Mouse (Mus musculus) skeletal muscle tissue, adult 2 months (tissue): ENCODE data around the gene Smc1b.
"Not testable (repeated sequence)": the region's sequence is repeated elsewhere in the genome, so short reads cannot be mapped to it uniquely, and the experiment has no call there.

ENCODE experiments used
- DNase-seq: peaks from one replicate; pipeline ENCODE4 v3.0.0-alpha.2; 2012; ENCODE audit warnings: low read depth, low spot score

Gene Smc1b

DNA sequence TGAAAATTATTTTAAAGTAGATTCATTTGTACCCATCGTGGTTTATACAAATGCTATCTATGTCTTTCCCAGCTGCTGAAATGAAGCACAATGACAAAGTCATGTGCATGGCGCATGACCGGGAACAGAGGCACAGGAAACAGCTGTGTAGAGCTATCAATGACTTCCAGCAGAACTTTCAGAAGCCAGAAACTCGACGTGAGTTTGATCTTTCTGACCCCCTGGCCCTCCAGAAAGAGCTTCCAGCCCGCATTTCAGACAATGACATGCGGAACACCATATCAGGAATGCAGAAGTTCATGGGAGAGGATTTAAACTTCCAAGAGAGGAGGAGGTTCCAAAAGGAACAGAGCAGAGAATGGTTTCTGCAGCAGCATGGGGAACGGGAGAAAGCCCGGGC lies 3.4 kb upstream of the Smc1b start:
- DNase-seq = no peak

DNA sequence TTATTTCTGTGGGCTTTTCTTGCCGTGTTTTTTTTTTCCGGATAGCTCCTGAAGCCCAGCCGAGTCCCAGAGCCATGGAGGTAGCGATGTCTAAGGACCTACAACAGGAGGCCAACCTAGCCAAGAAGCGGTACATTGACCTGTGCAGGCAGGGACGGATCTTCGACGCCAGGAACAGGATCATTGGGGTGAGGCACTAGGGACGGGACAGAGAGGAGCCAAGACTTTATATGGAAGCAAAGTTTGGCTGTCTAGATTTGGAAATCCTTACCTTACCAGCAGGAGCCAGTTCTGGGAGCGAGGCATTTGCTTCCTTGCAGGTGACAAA lies 393 bp upstream of the Smc1b start:
- DNase-seq = no peak

DNA sequence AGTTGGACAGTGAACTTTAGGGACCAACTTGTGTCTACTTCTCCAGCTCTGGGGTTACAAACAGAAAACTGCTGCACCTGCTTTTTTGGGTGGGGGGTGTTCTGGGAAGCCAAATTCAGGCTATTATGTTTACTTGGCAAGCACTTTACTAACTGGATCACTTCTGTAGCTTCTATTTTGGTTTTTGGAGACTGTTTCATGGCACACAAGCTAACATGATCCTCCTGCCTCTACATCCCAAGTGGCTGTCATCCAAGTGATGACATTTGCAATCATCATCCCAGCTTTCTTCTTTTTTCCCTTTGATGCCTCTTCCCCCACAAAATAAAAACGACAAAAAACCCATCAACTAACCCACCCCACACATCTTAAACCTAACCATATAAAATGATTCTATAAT lies 46.1 kb downstream of the Smc1b start:
- no peak for DNase-seq

DNA sequence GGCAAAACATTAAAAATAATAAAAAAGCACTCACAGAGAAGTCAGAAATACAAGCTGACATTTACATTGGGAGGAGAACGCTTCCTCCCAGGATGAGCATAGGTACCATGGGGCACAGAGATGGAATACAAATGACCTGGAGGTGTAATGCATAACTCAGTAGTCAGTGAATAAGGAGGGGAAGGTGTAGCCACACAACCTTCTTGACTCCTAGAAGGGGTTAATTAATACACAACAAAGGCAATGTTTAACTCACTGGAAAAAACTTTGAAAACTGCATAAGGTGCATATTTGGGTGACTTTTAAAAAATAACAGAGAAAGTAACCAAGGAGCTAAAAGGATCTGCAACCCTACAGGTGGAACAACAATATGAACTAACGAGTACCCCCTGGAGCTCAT lies 59.1 kb downstream of the Smc1b start:
- DNase-seq = no peak

DNA sequence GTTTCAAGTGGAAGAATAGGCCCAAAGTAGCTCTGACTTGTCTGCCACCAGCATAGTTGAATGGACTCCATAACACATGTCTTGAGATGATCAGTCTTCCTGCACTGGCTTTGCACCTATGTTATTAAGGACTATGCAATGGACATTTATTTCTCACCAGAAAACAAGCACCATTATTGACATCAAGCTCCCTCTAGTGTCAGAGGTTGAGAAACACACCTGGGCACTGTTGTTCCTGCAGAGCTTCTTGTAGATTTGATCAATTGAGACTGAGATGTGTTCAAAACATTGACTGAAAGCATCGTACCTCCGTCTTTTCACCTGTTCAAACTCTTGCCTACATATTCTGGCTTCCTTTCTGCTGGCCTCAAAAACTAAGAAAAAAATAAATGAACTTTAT lies 61.2 kb downstream of the Smc1b start:
- DNase-seq = peak; percentile 36

DNA sequence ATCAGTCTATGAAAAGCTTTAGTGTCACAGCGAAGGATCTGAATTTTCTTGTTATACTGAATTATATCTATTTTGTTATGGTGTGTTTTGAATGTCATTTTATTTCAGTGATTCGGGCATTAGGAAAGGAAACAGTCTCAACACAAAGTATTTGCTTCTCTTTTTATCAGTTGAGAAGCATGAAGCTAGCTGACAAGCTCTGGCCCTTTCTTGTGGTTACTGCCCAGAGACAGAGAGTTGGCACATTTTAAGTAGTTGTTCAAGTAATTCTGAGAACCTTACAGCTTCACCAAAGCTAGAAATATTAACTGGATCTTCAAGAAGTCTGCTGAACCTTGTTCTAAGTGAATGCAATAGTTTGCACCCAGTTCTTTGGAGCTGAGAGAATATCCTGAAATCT lies 68.3 kb downstream of the Smc1b start:
- DNase-seq = no peak

DNA sequence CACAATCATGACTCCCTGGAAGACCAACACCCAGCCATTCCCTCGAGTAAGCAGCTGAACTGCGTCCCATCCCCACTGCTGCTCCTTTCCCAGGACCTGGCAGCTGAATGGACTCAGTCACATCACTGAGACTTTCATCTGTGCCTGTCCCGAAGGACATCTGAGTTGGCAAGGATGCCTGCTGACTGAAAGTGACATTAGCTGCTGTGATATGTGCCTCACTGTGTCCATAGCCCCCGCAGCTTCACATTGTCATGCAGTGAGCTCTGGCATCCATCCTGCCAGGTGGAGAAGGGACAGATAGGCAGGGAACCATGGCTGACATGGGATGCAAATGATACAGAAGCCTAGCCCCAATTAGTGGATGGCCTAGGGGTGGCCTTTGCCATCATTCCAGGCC lies 76.6 kb downstream of the Smc1b start:
- no peak for DNase-seq

DNA sequence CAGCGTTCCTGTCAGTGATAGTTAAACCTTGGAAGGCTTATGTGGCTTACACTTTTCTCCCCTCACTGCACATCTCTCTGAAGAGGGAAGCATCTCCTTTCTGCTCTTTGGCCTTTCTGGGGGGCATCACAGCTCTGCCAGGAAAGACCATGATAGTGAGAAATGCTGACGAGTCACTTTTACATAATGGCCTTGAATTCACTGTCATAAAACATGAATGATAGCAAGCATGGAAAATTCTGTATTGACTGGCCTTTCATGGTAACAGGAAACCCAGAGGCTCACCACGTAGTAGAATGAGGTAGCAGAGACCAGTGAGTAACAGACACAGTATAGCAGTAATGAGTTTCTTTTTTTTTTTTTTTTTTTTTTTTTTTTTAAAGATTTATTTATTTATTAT lies 77.7 kb downstream of the Smc1b start:
- no peak for DNase-seq

DNA sequence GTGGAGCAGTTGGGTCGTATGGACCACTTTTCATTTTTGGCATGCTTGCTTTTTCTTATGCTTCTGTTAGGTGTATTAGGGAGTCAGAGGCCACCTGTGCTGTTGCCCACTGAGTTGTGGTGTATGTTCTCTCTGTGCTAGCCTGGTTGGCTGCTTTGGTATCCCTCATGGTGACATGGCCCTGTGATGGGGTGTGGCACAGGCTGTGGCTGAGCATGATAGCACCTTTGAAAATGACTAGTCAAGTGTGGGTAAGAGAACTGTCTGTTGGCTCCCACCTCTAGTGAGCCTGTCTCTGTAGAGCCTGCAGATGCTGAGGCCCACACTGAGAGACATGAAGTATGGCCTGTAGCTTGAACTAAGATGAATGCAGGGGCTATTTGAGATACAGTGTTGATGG lies 82.0 kb downstream of the Smc1b start:
- no peak for DNase-seq

DNA sequence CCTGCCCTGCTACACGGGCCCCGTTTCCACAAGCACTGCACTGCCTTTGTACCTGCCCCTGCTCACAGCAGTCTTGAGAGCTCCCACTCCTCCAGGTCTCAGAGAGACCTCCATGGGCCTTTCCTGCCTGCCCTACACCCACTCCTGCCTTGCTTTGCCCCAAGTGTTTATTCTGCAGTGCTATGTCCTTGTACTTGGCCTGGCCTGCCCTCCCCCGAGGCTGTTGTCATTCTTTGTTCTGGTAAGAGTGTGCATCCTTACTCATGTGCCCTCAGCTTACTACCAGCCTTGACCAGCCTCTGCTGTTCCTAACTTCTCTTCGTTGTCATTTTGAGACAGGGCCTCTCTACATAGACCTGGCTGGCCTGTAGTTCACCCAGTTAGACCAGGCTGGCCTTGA lies 83.9 kb downstream of the Smc1b start:
- DNase-seq = no peak

DNA sequence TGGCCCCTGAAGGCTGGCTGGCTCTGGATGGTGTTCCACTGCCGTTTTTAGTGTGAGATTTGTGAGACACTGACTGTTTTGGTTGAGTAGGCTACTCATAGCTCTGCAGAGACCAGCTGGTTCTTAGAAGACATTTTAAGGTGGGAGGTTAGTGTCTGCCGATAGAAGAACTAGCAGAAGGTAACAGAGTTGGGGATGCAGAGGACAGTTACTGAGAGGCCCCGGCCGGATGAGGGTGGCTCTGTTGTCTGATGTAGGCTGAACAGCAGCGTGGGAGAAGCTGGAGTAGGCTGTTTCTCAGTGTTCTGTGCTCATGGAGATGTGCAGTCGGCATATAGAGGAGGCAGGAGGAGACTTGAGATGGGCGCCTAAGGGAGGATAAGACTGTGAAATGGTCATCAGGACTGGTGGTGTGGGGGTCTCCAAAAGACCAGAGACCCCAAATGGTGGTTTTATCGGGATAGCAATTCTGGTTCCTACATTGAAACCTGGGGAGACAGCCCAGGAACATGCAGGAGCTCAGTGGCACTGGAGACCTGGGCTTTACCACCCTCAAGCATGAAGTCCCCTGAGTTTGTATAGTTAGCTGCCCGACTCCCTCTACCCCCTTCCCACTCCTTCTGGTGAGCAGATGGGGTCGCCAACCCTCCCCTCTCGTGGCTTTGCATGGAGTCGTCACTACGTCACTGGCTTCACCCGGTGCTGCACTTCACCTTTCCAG lies 85.4 kb downstream of the Smc1b start:
- DNase-seq = no peak

DNA sequence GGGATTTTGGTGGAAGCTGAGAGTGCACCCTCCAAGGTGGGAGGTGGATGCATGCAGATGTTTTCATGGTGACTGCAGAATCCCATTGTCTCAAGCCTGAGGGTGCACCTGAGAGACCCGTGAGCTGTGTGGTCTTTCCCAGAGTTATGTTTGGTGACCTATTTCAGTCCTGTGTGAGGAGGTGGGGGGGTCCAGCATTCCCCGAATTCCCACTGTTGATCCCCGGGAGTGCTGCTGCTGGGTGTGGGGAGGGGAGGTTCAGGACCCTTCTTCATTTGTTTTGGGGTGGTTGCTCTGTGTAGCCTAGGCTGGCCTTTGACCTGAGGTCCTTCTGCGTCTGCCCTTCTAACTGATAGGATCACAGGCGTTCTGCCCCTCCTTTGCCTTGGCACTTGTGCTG lies 88.0 kb downstream of the Smc1b start:
- no peak for DNase-seq

DNA sequence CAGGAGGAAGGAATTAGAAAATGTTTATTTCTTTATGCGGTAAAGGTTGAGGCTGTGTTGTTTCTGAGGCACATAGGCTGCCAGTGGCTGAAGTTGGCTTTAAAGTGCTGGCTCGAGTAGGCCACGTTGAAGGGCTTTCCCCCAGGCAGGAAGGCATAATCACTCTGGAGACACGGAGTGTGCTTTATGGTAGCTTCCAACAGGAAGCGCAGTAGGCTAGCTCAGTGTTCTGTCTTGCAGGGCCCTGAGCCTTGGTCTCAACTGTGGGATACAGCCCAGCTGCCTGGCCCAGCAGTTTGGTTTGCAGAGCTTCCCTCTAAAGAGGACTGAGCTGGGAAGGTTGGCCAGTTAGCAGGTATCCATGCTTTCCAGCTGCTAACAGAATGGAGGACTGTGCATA lies 88.6 kb downstream of the Smc1b start:
- no peak for DNase-seq

DNA sequence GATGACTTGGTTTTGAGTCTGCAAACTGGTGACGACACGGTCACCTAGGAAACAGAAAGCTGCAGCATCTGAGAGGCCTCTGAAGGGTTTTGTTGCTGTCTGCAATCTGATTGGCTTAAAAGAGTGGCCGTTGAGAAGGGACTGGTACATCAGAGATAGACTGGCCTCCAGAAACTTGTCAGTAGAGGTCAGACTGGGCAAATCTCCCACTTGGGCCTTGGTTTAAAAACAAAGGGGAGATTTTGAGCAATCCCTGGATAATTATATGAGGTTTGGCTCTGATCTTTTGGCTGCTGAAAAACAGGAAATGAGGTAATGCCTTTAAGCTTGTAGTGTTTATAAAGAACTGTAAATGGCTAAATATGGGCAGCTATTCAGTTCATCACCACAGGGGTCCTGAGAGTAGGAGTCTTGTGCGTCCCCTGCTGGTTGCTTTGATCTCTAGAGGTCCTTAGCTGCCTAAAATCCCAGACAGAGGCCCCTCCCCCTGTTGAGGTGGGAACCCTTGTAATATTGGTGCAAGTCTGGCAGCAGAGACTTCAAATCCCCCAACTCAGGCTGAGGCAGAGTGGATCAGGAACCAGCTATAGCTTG lies 89.3 kb downstream of the Smc1b start:
- DNase-seq = peak; percentile 69

DNA sequence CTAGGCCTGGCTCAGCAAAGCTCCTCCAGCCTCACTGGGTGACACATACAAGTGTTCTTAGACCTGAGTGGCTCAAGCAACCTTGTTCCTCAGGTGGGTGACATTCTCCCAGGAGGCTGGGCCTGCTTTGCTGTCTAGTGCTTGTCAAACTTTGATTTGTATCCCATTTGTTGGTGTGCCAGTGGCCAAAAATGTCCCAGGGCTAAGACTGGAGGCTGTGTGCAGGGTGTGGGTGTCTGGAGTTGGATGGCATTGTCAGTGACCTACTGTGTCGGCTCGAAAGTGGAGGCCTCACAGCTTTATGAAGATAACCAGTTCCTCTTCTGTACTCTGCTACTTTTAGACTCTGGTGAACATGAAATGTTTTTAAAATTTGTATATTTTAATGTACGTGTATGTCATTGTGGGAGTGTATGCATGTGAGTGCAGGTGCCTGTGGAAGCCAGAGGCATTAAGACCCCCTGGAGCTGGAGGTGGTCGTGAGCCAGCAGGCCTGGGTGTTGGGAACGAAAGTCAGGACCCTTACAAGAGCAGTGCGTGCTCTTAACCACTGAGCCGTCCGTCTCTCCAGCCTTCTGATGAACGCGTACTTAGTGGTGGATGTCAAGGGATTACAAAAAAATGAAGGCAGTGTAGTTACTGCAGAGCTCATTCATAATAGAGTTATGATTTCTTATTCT lies 90.1 kb downstream of the Smc1b start:
- no peak for DNase-seq

DNA sequence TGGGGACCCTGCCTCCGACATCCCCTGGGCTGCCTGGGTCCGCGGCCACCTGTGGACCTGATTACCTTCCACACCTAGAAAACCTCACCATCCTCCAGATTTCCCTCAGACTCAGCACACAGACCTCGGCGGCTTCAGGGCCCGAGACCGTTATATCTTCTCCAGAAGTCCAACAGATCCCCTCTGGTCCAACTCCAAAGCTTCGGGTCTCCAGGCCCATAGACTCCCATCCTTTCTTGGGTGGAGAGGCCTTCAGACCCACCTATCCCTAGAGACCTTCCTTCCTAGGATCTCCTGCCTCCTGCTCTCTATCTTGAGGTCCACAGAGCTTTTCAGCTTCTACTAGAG lies 94.4 kb downstream of the Smc1b start:
- DNase-seq = no peak

DNA sequence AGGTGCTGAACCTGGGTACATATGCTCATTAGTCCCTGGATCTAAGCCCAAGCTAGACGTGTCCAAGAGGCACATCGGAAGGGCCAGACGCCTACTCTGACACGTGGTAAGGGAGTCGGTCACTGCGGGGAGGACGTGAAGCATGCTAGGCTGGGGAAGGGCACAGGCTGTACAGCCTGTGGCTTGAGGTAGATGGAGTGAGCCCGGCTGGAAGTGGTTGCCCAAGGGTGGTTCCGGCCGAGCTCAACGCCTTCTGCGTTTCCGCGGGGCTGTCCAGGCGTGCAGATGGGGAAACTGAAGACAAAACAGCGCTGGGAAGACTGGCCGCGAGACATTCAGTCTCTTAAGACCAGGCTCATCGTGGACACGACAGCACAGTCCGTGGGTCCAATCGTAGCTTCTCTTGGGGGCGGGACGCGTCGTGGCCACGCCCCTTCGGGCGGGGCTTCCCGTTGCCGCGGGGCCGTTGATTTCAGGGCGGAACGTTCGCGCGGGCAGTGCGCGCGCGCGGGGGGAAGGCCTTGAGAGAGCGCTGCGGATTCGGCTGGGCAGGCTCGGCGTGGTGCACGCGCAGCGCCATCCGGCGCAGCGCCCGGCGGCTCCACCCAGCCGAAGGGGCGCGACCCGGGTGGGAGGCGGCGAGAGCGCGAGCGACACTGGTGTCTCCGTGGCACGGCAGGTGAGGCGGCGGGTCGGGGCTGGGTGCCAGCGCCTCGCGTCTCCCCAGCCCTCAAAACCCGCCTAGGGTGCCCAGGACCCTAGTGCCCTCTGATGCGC lies 95.0 kb downstream of the Smc1b start:
- peak; percentile 94 for DNase-seq

DNA sequence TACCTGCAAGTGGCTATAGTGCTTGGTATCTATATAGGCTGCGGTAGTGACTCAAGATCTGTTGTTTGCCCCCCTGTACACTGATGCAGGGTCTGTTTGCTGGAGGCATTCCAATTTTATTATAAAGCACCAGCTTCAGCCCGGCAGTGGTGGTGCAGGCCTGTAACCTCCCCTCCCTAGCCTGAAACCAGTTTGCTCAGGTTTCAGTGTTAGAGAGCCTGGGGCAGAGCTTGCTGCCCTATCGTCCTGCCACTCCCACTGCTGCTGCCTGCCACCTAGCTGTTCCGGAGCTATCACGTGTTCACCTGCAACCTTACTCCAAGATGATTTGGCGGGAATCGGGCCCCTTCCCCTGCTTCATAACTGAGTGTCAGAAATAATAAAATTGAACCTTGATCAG lies 97.8 kb downstream of the Smc1b start:
- DNase-seq = not testable (repeated sequence)

DNA sequence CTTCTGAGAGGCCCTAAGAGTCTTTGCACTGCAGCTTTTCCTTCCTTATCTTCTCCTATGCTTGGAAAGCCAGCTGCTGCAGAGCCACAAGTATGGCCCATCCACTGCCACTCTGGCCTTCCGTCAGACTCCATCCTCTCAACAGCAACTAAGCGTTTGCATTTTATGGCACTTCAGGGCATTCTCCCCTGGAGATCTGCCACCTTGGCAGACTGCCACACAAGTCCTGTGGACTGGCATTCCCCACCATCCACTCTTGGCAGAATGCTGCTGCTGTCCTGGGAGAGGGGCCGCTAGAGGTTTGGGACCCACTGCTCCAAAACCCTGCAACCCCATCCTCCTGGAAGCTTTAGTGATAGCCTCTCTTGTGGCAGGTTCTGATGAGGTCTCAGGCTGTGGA lies 99.9 kb downstream of the Smc1b start:
- DNase-seq = no peak

DNA sequence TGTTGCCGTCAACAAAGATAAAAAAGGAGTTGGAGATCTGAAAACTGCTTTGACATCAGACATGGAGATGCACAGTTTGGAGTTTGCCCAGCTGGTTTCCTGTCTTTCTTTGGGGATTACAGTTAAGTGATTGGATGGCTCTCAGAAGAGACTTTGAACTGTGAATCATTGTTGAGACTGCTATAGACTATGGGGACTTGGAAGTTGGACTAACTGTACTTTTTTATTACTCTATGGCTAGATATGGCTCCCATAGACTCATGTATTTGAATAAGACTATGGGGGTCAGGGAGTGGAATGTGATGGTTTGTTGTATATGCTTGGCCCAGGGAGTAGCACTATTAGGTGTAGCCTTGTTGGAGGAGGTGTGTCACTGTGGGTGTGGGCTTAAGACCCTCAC lies 101.1 kb downstream of the Smc1b start:
- not testable (repeated sequence) for DNase-seq

DNA sequence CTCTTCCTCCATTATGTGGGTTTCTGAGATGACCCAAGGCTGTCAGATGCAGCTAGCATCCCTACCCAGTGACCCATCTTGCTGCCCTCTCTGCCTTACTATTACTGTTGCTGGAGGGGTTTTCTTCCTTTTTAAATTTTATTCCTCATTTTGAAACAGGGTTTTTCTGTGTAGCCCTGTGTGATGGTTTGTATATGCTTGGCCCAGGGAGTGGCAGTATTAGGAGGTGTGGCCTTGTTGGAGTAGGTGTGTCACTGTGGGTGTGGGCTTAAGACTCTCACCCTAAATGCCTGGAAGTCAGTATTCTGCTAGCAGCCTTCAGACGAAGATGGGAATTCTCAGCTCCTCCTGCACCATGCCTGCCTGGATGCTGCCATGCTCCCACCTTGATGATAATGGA lies 103.1 kb downstream of the Smc1b start, which contains the start of gene Fam118a:
Gene Fam118a, plus strand, starts transcription at position 301 of the 400 bp plus-strand sequence.
- DNase-seq = not testable (repeated sequence)

DNA sequence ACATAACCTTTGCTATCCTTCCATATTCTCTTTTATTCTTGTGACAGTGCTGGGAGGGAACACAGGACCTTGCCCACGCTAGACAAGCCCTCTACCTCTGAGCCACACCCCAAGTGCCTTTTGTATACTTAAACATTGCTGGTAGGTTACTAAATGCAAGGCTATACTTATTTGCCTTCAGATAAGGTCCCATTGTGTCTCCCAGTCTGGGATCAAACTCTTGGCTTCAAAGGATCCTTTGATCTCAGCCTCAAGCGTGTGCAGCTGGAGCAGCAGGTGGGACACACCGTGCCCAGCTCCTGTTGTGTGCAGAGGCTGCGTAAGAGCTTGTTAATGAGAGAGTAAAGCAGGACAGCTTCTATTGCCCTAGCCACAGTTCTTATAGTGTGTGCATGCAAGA lies 104.0 kb downstream of the Smc1b start:
- DNase-seq = no peak

DNA sequence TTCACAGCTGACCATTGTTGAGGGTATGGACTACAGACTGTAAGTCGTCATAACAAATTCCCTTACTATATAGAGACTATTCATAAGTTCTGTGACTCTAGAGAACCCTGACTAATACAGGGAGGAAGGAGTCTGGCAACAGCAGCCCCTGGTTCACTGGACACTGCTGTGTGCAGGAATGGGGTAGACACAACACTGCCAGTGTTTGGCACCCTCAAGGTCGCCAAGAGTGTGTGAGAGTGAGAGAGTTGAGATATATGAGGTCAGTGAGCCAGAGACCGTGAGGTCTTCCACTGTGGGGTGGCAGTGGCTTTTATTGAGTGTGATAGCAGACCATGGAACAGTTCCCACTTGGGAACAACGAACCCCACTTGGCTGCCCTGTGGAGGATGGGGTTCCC lies 105.6 kb downstream of the Smc1b start:
- no peak for DNase-seq
